Mouse (Mus musculus) neural tube, embryonic 14.5 days (tissue): Measurements from ENCODE around the gene Bcl2l11. TPM values are rescaled to one million over a fixed set of nuclear protein-coding genes. Genes with fewer than 3 reads are reported as not detected.

ENCODE experiments used
- ATAC-seq: fragments of 200-750 bp; cut with Nextera tagmentation; 2 replicates; pipeline ENCODE4 v1.8.0; 2017; ENCODE audit warnings: low read depth, mild to moderate bottlenecking, moderate TSS enrichment, moderate library complexity
- H3K27ac ChIP-seq: fragments of 300-500 bp; sonication (generic); 2 replicates; pipeline ENCODE4 v1.5.1; 2014; ENCODE audit warnings: low read depth, mild to moderate bottlenecking, control low read depth, low read length, moderate library complexity, mixed read lengths
- H3K27me3 ChIP-seq: fragments of 300-500 bp; sonication (generic); 2 replicates; pipeline ENCODE4 v1.6.1; 2014; ENCODE audit warnings: low read length; ENCODE audit not compliant: control insufficient read depth, insufficient read depth
- H3K36me3 ChIP-seq: fragments of 300-500 bp; sonication (generic); 2 replicates; pipeline ENCODE4 v1.6.1; 2014; ENCODE audit warnings: low read length, mixed read lengths; ENCODE audit not compliant: control insufficient read depth, insufficient read depth
- H3K4me1 ChIP-seq: fragments of 300-500 bp; sonication (generic); 2 replicates; pipeline ENCODE4 v1.6.1; 2014; ENCODE audit warnings: low read length; ENCODE audit not compliant: control insufficient read depth, insufficient read depth
- H3K4me2 ChIP-seq: fragments of 300-500 bp; sonication (generic); 2 replicates; pipeline ENCODE4 v1.6.1; 2014; ENCODE audit warnings: mild to moderate bottlenecking, low read depth, low read length, control low read depth
- H3K4me3 ChIP-seq: fragments of 300-500 bp; sonication (generic); 2 replicates; pipeline ENCODE4 v1.5.1; 2014; ENCODE audit warnings: low read depth, low read length, control low read depth, mixed read lengths
- H3K9ac ChIP-seq: fragments of 300-500 bp; sonication (generic); replicated peaks from 2 replicates; pipeline ENCODE4 v1.6.1; 2014; ENCODE audit warnings: low read depth, mild to moderate bottlenecking, control low read depth, low read length, mixed read lengths
- H3K9me3 ChIP-seq: fragments of 300-500 bp; sonication (generic); 2 replicates; pipeline ENCODE4 v1.6.1; 2016; ENCODE audit warnings: low read length; ENCODE audit not compliant: control insufficient read depth
- WGBS: fragments of 180-500 bp; shearing (Covaris S2); extraction: QIAGEN DNeasy Blood & Tissue Kit; methylation state at CpG from one replicate; pipeline ENCODE4 v1.1.7; 2014; 5-methylcytosine and 5-hydroxymethylcytosine counted together
- polyA plus RNA-seq: library from polyadenylated mRNA; unstranded; fragments of >200 nt; fragmentation: Nextera tagmentation; extraction: Ambion mirVana; gene quantifications from 2 replicates; pipeline ENCODE4 v1.2.1, GENCODE M21; 2014

Gene Bcl2l11
- polyA plus RNA-seq, 1 experiment from 2014 or later = 11.5 TPM

- no peak overlapping the region for H3K9ac ChIP-seq
- ATAC-seq = no peak
- no peaks in the 10 kb centered on the region; the same call in 1 of the 2 replicates for H3K36me3 ChIP-seq
- H3K27me3 ChIP-seq = no peaks in the 10 kb centered on the region
- H3K4me3 ChIP-seq = no peak overlapping the region
- H3K9me3 ChIP-seq = no peaks in the 10 kb centered on the region
- no peak overlapping the region for H3K4me2 ChIP-seq
- no peak overlapping the region for H3K27ac ChIP-seq
- H3K4me1 ChIP-seq = peaks cover 12% of the 10 kb centered on the region; the same call in 1 of the 2 replicates
These were observed 18.2 kb downstream of the Bcl2l11 start for GRCm38 (mm10) chr2:128143992-128144391.

DNA sequence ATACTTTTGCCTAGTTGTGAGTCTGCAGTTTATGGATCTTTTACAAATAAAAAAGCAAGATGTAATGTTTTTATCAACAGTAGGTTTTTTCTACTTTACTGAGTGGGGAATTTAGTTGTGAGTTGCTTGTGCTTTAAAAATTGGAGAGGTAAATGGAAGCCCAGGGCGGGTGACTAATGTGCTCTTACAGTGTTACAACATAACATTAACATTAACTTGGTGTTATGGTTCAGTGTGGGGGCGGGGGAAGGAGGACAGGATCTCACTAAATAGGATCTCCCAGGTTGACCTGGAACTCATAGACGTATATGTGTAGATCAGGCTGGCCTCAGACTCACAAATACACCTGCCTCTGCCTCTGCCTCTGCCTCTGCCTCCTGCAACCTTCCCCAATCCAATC, 19.6 kb downstream of the Bcl2l11 start:
- no peaks in the 10 kb centered on the region; the same call in 1 of the 2 replicates for H3K36me3 ChIP-seq
- no peak for ATAC-seq
- no peak overlapping the region for H3K4me3 ChIP-seq
- H3K4me2 ChIP-seq = no peak overlapping the region
- WGBS = 73% methylated on average over 3 of the region's 3 CpGs
- H3K9me3 ChIP-seq = no peaks in the 10 kb centered on the region
- no peaks in the 10 kb centered on the region for H3K27me3 ChIP-seq
- no peaks in the 10 kb centered on the region for H3K4me1 ChIP-seq
- no peak overlapping the region for H3K27ac ChIP-seq
- no peak overlapping the region for H3K9ac ChIP-seq

DNA sequence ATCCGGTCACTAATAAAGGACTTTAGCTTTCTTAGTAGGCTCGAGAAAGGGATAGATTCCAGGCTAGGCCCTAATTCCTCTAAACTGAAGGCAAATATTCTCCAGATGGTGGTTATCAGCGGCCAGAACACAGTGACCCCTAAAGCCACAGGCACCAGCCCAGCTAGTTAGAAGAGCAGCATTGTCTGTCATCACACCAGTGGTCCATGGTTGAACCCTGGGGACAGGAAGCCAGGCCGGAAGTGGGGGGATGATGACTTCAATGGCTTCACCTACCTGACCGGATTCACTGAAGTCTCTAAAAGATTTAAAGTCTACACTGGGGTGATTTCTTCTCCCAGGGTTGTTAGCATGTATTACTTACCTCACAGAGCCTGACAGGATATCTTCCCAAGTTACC, 23.8 kb downstream of the Bcl2l11 start:
- Histone ChIP-seq H3K36me3 (no peaks in the 10 kb centered on the region; the same call in 1 of the 2 replicates), H3K9me3 (no peaks in the 10 kb centered on the region), H3K4me2 (no peak overlapping the region), H3K9ac (no peak overlapping the region), H3K4me1 (peaks cover 8% of the 10 kb centered on the region; the same call in 1 of the 2 replicates), H3K27me3 (no peaks in the 10 kb centered on the region), H3K4me3 (no peak overlapping the region), H3K27ac (no peak overlapping the region)
- ATAC-seq = no peak
- WGBS = 89% methylated on average over 5 of the region's 5 CpGs

DNA sequence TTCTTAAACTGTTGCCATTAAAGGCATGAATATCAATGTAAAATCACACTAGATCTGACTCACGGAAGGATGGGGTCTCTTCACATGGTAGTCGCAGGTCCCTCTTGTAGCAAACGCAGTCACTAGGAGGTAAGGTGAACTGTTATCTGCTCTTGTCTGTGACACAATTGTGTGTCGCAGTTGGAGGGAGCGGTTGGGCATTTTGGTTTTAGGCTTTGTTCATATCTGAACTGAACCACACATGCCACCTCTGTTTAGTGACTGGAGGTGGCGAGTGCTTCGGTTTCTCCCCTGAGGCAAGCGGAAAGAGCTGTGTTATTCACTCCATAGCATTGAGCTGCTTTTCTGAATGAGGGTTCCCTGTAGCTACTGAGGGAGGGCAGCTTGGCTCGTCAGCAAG, 26.4 kb downstream of the Bcl2l11 start:
- Histone ChIP-seq H3K27ac (no peak overlapping the region), H3K27me3 (no peaks in the 10 kb centered on the region), H3K9ac (no peak overlapping the region), H3K4me3 (no peak overlapping the region), H3K9me3 (no peaks in the 10 kb centered on the region), H3K4me2 (no peak overlapping the region), H3K4me1 (peaks cover 24% of the 10 kb centered on the region; the same call in 1 of the 2 replicates), H3K36me3 (no peaks in the 10 kb centered on the region; the same call in 1 of the 2 replicates)
- WGBS = 79% methylated on average over 9 of the region's 9 CpGs
- ATAC-seq = no peak

GRCm38 (mm10) chr2:128152845-128153550, 27.2 kb downstream of the Bcl2l11 start:
- Histone ChIP-seq H3K4me2 (no peak overlapping the region), H3K27me3 (no peaks in the 10 kb centered on the region), H3K4me1 (peaks cover 24% of the 10 kb centered on the region; the same call in 1 of the 2 replicates), H3K36me3 (no peaks in the 10 kb centered on the region), H3K4me3 (no peak overlapping the region), H3K27ac (no peak overlapping the region; the same call in 1 of the 2 replicates), H3K9me3 (no peaks in the 10 kb centered on the region), H3K9ac (no peak overlapping the region)
- WGBS = 80% methylated on average over 16 of the region's 16 CpGs
- ATAC-seq = no peak

DNA sequence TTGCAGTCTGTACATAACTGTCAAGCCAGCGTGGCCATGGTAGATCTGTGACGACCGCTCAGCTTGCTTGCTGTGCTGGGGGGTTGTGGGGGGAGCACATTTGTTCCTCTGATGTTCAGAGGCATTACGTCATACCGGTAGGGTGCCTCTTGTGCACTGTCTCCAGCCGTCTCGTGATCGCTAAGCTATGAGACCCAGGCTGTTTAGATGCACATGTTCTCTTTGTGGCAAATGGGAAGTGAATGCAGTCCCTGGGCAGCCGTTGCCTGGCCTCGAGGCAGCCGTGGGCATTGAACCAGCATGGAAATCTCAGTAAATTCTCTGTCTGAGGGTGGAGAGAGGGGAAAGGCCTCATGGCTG, 27.7 kb downstream of the Bcl2l11 start:
- 34% methylated on average over 11 of the region's 11 CpGs for WGBS
- peak; percentile 30; the same call in 1 of the 2 replicates for ATAC-seq
- H3K36me3 ChIP-seq = no peaks in the 10 kb centered on the region

DNA sequence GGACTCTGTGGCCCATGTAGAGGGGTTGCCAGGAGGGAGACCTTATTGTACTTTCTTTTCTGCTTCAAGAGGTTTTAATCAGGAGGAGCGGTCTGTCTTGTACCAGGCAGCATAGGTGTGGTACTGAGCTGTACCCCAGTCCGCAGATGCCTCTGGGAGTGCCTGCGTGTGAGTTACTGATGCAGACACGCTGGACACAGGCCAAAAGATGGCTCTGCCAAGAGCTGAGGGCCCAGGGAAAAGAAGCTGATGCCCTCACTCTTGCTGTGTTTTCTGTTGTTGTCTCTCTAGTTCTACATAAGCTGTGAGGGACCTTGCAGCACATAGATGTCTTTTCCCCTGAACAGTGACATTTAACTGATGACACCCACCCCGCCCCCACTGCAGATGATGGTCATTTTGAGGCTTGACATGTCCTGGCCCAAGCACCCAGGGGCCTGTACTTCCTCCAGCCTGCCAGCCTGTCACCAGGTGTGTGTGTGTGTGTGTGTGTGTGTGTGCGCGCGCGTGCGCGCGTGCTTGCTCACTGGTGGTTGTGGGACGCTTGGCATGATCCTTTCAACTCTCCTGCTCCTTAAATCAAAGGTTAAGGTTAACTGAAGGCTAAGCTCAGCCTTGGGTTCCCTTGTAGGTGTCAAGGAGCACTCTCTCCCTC, 29.7 kb downstream of the Bcl2l11 start:
- no peak overlapping the region for H3K4me2 ChIP-seq
- H3K27ac ChIP-seq = no peak overlapping the region
- no peak overlapping the region for H3K9ac ChIP-seq
- no peaks in the 10 kb centered on the region for H3K36me3 ChIP-seq
- WGBS = 86% methylated on average over 13 of the region's 13 CpGs
- 0 out of 2 replicates have a peak, but pooled peaks have one; percentile 29 for ATAC-seq
- no peak overlapping the region for H3K4me3 ChIP-seq
- no peaks in the 10 kb centered on the region for H3K9me3 ChIP-seq
- no peaks in the 10 kb centered on the region for H3K27me3 ChIP-seq
- H3K4me1 ChIP-seq = peaks cover 31% of the 10 kb centered on the region; the same call in 1 of the 2 replicates

More for the DNA sequence above, 27.7 kb downstream of the Bcl2l11 start:
- Histone ChIP-seq H3K4me3 (no peak overlapping the region), H3K27ac (no peak overlapping the region; the same call in 1 of the 2 replicates), H3K4me2 (no peak overlapping the region), H3K4me1 (peaks cover 24% of the 10 kb centered on the region; the same call in 1 of the 2 replicates), H3K9me3 (no peaks in the 10 kb centered on the region), H3K9ac (no peak overlapping the region), H3K27me3 (no peaks in the 10 kb centered on the region)

DNA sequence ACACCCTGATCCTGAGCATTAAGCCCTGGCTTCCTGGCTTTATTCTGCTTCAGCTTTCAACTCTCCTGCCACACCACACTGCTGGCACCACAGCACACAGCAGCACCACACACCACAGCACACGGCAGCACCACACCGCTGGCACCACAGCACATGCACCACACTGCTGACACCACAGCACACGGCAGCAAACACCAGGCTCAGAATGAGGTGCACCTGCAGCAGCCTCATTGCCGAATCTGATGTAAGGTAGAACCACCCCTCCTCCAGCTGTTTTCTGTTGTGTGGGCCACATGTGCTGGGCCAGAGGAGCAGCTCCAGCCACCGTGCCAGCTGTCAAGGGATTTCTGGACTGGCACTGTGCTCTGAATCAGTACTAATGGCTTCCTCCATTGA, 30.2 kb downstream of the Bcl2l11 start:
- Histone ChIP-seq H3K27me3 (no peaks in the 10 kb centered on the region), H3K4me1 (peaks cover 31% of the 10 kb centered on the region; the same call in 1 of the 2 replicates), H3K9ac (no peak overlapping the region), H3K4me2 (no peak overlapping the region), H3K4me3 (no peak overlapping the region), H3K36me3 (no peaks in the 10 kb centered on the region), H3K27ac (0 out of 2 replicates have a peak overlapping the region, but pooled peaks have one; percentile 24), H3K9me3 (no peaks in the 10 kb centered on the region)
- 64% methylated on average over 5 of the region's 5 CpGs for WGBS
- ATAC-seq = no peak; the same call in 1 of the 2 replicates
